Mouse (Mus musculus) heart, embryonic 10.5 days (tissue): ENCODE data around the gene Podxl2. TPM values are rescaled to one million over a fixed set of nuclear protein-coding genes. Genes with fewer than 3 reads are reported as not detected.

Experiments used
- DNase-seq: peaks from one replicate; pipeline ENCODE4 v3.0.0-alpha.2; 2017; ENCODE audit warnings: low spot score
- H3K27ac ChIP-seq: fragments of 300-500 bp; sonication (generic); 2 replicates; pipeline ENCODE4 v1.5.1; 2016; ENCODE audit warnings: mild to moderate bottlenecking
- H3K27me3 ChIP-seq: fragments of 300-500 bp; sonication (generic); 2 replicates; pipeline ENCODE4 v1.6.1; 2016; ENCODE audit warnings: mild to moderate bottlenecking; ENCODE audit not compliant: poor library complexity, insufficient read depth, severe bottlenecking
- H3K36me3 ChIP-seq: fragments of 300-500 bp; sonication (generic); 2 replicates; pipeline ENCODE4 v1.6.1; 2016; ENCODE audit warnings: mild to moderate bottlenecking, moderate library complexity
- H3K4me1 ChIP-seq: fragments of 300-500 bp; sonication (generic); 2 replicates; pipeline ENCODE4 v1.6.1; 2016; ENCODE audit warnings: mild to moderate bottlenecking
- H3K4me3 ChIP-seq: fragments of 300-500 bp; sonication (generic); 2 replicates; pipeline ENCODE4 v1.5.1; 2016; ENCODE audit warnings: mild to moderate bottlenecking, moderate library complexity
- H3K9me3 ChIP-seq: fragments of 300-500 bp; sonication (generic); 2 replicates; pipeline ENCODE4 v1.6.1; 2016; ENCODE audit warnings: mild to moderate bottlenecking, moderate library complexity
- WGBS: fragments of 180-500 bp; shearing (Covaris S2); methylation state at CpG from one replicate; pipeline ENCODE4 v1.1.7; 2016; 5-methylcytosine and 5-hydroxymethylcytosine counted together
- polyA plus RNA-seq: library from polyadenylated mRNA; unstranded; fragments of >200 nt; fragmentation: Nextera tagmentation; extraction: Ambion mirVana; gene quantifications from 2 replicates; pipeline ENCODE4 v1.2.1, GENCODE M21; 2016

Gene Podxl2
- 26.7 and 28.6 TPM in 2 replicates for polyA plus RNA-seq

GRCm38 (mm10) chr6:88874868-88875508, at the start of gene Podxl2:
Podxl2 (minus strand) TSS chr6:88875044.
- Histone ChIP-seq H3K36me3 (peaks cover 2% of the 10 kb centered on the region; the same call in 1 of the 2 replicates), H3K4me1 (peaks cover 19% of the 10 kb centered on the region), H3K4me3 (peak within 1 kb of the TSS; percentile 81), H3K9me3 (no peaks in the 10 kb centered on the region), H3K27me3 (peaks cover 45% of the 10 kb centered on the region), H3K27ac (peak within 1 kb of the TSS; percentile 86)
- DNase-seq = peak; percentile 86
- 11% methylated on average over 63 of the region's 63 CpGs for WGBS

DNA sequence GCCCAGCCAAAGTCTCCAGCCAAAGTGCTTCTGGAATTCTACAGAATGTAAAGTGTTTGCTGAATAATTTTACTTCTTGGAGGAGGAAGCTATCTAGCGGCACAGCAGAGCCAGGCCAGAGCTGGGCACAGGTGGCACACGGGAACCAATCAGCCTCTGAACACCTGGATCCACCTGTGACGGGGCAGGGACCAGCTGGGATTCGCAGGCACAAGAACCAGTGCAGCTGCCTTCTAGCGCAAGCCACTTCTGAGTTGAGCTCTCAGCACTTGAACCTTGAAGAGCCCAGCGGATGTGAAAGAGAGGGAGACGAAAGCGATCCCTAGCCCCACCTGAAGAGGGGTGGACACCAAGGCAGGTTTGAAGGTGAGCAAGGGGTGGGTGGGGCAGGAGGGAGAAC, 44.0 kb upstream of the Podxl2 start:
- DNase-seq = no peak
- Histone ChIP-seq H3K36me3 (no peaks in the 10 kb centered on the region), H3K4me3 (no peak overlapping the region), H3K9me3 (no peaks in the 10 kb centered on the region), H3K27me3 (0 out of 2 replicates have a peak, but pooled peaks cover 3% of the 10 kb centered on the region), H3K4me1 (peaks cover 17% of the 10 kb centered on the region), H3K27ac (no peak overlapping the region)
- WGBS = 67% methylated on average over 8 of the region's 8 CpGs

DNA sequence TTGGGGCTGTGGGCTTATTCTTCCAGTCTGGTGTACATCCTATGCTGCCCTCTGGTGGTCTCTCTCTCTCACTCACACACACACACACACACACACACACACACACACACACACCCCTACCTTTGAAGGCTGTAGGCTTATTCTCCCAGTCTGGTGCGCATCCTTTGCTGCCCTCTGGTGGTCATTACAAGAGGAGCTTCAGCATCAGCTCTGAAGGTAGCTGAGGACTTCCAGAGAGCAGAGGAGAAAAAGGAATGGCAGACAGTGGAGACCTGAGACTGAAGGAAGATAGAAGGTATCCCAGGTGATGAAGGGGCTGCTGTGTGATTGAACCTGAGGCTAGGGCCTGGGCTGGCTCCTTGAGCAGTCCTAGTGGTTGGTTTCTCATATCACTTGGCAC, 41.3 kb upstream of the Podxl2 start:
- 39% methylated on average over 1 of the region's 1 CpGs for WGBS
- no peaks in the 10 kb centered on the region for H3K9me3 ChIP-seq
- peaks cover 19% of the 10 kb centered on the region for H3K36me3 ChIP-seq
- DNase-seq = peak; percentile 87
- H3K4me1 ChIP-seq = peaks cover 17% of the 10 kb centered on the region
- H3K27ac ChIP-seq = no peak overlapping the region
- H3K27me3 ChIP-seq = 0 out of 2 replicates have a peak, but pooled peaks cover 3% of the 10 kb centered on the region
- H3K4me3 ChIP-seq = no peak overlapping the region

DNA sequence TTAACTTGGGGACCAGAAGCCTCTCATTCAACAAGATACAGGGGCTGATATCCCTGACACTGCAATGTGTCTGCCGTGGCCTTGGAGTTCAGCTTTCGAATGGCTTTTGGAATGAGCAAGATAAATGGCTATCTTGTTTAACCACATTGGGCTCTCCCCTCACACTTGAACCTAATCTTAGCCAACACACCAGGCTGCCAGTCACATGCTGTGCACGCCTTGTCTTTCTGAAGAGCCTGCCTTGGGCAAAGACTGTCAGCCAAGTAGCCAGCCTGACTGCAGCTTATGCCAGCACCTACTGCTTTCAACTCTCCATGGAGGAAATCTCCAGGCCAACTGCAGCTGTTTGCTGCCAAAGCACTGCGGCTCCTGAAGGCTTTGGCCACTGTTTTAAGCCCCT, 40.7 kb upstream of the Podxl2 start:
- 0 out of 2 replicates have a peak overlapping the region, but pooled peaks have one; percentile 31 for H3K27ac ChIP-seq
- no peak overlapping the region for H3K4me3 ChIP-seq
- H3K36me3 ChIP-seq = peaks cover 25% of the 10 kb centered on the region
- 38% methylated on average over 4 of the region's 4 CpGs for WGBS
- DNase-seq = peak; percentile 94
- H3K4me1 ChIP-seq = peaks cover 17% of the 10 kb centered on the region
- H3K27me3 ChIP-seq = 0 out of 2 replicates have a peak, but pooled peaks cover 3% of the 10 kb centered on the region
- H3K9me3 ChIP-seq = no peaks in the 10 kb centered on the region

DNA sequence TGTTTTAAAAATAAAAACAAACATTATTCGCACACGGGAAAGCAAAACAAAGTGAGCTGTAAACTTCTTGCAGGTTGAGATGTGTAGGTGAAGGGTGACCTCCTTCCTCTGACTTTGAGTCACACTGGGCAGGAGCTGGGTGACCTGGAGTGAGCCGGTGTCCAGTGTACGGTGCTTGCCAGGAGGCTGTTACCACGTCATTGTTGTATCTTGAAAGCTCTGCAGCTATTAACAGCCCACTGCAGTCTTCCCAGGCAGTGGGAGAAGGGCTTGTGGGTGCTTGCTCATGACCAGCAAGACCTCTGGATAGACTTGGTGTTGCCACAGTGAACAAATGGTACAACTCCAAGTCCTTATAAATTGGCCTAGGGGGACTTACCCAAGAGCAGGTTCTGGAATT, 40.0 kb upstream of the Podxl2 start:
- 60% methylated on average over 5 of the region's 5 CpGs for WGBS
- 0 out of 2 replicates have a peak, but pooled peaks cover 3% of the 10 kb centered on the region for H3K27me3 ChIP-seq
- peaks cover 13% of the 10 kb centered on the region for H3K4me1 ChIP-seq
- peaks cover 32% of the 10 kb centered on the region for H3K36me3 ChIP-seq
- no peaks in the 10 kb centered on the region for H3K9me3 ChIP-seq
- no peak for DNase-seq
- H3K27ac ChIP-seq = peak overlapping the region; percentile 31; the same call in 1 of the 2 replicates
- no peak overlapping the region for H3K4me3 ChIP-seq

- DNase-seq = no peak
- H3K4me3 ChIP-seq = no peak overlapping the region
These were observed 38.6 kb upstream of the Podxl2 start for GRCm38 (mm10) chr6:88913440-88913839.

DNA sequence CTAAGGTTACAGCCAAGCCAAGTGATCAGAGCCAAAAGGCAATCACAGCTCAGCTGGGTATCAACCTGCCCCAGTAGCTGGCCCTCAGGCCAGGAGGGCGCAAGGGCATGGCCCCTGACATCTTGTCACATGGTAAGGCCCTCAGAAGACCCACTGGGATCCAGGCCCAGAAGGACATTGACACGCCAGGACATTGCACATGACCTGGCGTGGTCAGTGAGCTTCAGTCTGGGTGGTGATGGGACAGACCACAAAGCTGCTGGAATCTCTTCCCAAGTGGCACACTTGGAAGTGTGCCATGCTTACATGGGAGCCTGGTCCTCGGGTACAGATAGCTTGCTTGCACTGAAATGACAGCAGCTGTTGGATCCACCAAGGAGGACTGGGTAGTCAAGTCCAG, 38.2 kb upstream of the Podxl2 start:
- WGBS = 82% methylated on average over 4 of the region's 4 CpGs
- Histone ChIP-seq H3K9me3 (no peaks in the 10 kb centered on the region), H3K4me3 (no peak overlapping the region), H3K36me3 (peaks cover 47% of the 10 kb centered on the region), H3K27me3 (no peaks in the 10 kb centered on the region), H3K4me1 (peaks cover 7% of the 10 kb centered on the region), H3K27ac (no peak overlapping the region)
- DNase-seq = no peak

More at GRCm38 (mm10) chr6:88913440-88913839, 38.6 kb upstream of the Podxl2 start:
- no peaks in the 10 kb centered on the region for H3K9me3 ChIP-seq
- peaks cover 7% of the 10 kb centered on the region for H3K4me1 ChIP-seq
- H3K36me3 ChIP-seq = peaks cover 43% of the 10 kb centered on the region
- H3K27me3 ChIP-seq = 0 out of 2 replicates have a peak, but pooled peaks cover 2% of the 10 kb centered on the region
- no peak overlapping the region for H3K27ac ChIP-seq

DNA sequence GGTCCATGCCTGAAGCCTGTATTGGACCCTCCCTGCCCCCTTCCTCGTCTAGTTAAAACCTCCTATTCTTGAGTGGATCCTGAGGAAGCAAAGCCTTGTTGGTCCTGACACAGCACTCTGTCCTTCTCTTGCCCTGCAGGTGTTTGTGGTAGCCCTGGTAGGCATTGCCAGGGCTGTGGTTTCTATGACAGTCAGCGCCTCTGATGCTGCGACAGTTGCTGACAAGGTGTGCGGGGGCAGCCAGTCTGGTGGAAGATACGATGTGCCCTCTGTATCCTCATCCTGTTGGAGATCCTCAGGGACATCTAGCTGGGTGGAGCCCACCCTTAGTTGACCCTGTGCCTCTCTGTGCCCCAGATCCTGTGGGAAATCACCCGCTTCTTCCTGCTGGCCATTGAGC, 34.3 kb upstream of the Podxl2 start:
- H3K4me1 ChIP-seq = peaks cover 31% of the 10 kb centered on the region
- H3K9me3 ChIP-seq = no peaks in the 10 kb centered on the region
- WGBS = 89% methylated on average over 6 of the region's 6 CpGs
- no peak overlapping the region for H3K27ac ChIP-seq
- H3K36me3 ChIP-seq = peaks cover 55% of the 10 kb centered on the region
- H3K27me3 ChIP-seq = no peaks in the 10 kb centered on the region
- no peak overlapping the region for H3K4me3 ChIP-seq
- no peak for DNase-seq

DNA sequence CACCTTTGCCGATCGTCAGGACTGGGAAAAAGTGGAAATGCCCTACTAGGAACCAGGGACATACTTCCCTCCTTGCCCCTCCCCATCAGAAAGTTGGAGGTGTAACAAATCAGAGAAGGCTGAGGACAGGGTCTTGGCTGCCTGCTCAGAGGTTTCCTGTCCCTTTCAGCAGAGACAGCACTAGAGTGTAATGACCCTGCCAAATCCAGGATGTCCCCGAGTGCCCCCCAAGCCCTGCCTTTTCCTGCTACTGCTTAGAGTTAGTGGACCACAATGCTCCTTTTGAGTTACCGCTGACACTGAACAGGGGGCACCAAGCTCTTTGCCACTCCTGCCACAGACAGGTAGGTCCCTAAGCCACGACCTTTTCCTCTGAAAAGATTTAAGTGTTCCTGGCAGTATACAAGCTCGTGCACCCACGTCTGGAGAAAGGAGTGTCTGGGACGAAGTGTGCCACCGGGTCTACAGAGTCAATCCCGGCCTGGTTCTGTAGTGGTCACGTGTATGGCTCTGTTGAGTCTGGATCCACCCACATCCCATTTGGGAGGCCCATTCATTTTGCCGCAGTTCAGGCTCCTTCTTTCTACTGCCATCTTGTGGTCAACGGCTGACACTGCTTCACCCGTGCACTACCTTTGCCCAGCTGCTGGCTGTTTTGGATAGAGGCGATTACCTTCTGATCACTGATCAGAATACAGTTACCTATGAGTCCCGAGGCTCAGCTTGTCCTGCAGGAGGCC, 31.7 kb upstream of the Podxl2 start:
- Histone ChIP-seq H3K4me1 (peaks cover 48% of the 10 kb centered on the region), H3K27ac (peak overlapping the region; percentile 30), H3K36me3 (peaks cover 41% of the 10 kb centered on the region), H3K27me3 (no peaks in the 10 kb centered on the region), H3K9me3 (no peaks in the 10 kb centered on the region), H3K4me3 (peak overlapping the region; percentile 37)
- peak; percentile 90 for DNase-seq
- WGBS = 14% methylated on average over 16 of the region's 16 CpGs

GRCm38 (mm10) chr6:88905042-88905441, 30.2 kb upstream of the Podxl2 start:
- H3K27ac ChIP-seq = 0 out of 2 replicates have a peak overlapping the region, but pooled peaks have one; percentile 6
- peaks cover 26% of the 10 kb centered on the region for H3K36me3 ChIP-seq
- H3K9me3 ChIP-seq = no peaks in the 10 kb centered on the region
- peaks cover 53% of the 10 kb centered on the region for H3K4me1 ChIP-seq
- H3K4me3 ChIP-seq = no peak overlapping the region
- 85% methylated on average over 7 of the region's 7 CpGs for WGBS
- no peaks in the 10 kb centered on the region for H3K27me3 ChIP-seq
- DNase-seq = no peak

DNA sequence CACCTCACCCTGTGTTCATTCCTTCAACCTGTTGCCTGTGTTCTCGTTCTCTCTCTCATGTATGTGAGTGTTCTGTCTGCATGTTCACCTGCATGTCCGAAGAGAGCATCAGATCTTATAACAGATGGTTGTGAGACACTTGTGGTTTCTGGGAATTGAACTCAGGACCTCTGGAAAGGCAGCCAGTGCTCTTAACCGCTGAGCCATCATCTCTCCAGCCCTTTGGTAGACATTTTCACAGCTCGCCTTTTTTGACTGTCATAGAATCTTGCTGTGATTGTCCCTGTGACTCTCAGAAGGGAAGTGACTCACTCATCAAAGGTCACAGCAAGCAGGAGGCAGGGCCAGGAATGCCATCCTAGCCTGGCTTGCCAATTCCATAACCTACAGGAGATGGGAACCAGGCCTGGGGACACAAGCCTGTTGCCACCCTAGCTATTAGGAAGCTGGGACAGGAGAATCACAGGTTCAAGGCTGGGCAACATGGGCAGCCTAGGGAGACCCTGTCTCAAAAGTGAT, 29.7 kb upstream of the Podxl2 start:
- peaks cover 20% of the 10 kb centered on the region for H3K36me3 ChIP-seq
- H3K4me3 ChIP-seq = no peak overlapping the region
- 0 out of 2 replicates have a peak overlapping the region, but pooled peaks have one; percentile 6 for H3K27ac ChIP-seq
- H3K9me3 ChIP-seq = no peaks in the 10 kb centered on the region
- WGBS = 70% methylated on average over 4 of the region's 4 CpGs
- no peaks in the 10 kb centered on the region for H3K27me3 ChIP-seq
- H3K4me1 ChIP-seq = peaks cover 54% of the 10 kb centered on the region
- DNase-seq = no peak

DNA sequence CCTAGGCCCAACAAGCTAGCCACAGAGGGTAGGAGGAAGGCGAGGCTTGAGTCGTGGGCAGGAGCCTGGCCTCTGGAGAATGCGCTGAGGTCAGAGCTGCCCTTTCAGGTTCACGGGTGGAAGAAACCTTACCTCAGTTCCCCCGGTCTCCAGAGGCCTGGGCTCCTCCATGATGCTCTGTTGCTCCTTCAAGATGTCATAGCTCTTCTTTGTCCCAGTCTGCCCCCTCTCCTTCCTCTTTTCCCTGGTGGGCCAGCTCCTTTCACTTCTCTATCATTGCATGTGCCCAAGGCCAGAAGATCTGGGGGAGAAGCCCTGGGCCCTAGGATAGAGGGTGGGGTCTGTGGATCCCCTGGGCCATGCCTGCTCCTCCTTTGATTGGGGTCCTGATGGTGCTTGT, 28.9 kb upstream of the Podxl2 start:
- peaks cover 13% of the 10 kb centered on the region; the same call in 1 of the 2 replicates for H3K36me3 ChIP-seq
- H3K4me1 ChIP-seq = peaks cover 59% of the 10 kb centered on the region
- no peak for DNase-seq
- peak overlapping the region; percentile 94; the same call in 1 of the 2 replicates for H3K27ac ChIP-seq
- peak overlapping the region; percentile 85 for H3K4me3 ChIP-seq
- H3K27me3 ChIP-seq = no peaks in the 10 kb centered on the region
- no peaks in the 10 kb centered on the region for H3K9me3 ChIP-seq
- 84% methylated on average over 5 of the region's 5 CpGs for WGBS
